Mouse (Mus musculus): ENCODE results near the gene Zbtb20. TPM values are rescaled to one million over a fixed set of nuclear protein-coding genes. Genes with fewer than 3 reads are reported as not detected.

Gene Zbtb20
- polyA plus RNA-seq, 2 experiments: 0.40 to 2.2 TPM

DNA sequence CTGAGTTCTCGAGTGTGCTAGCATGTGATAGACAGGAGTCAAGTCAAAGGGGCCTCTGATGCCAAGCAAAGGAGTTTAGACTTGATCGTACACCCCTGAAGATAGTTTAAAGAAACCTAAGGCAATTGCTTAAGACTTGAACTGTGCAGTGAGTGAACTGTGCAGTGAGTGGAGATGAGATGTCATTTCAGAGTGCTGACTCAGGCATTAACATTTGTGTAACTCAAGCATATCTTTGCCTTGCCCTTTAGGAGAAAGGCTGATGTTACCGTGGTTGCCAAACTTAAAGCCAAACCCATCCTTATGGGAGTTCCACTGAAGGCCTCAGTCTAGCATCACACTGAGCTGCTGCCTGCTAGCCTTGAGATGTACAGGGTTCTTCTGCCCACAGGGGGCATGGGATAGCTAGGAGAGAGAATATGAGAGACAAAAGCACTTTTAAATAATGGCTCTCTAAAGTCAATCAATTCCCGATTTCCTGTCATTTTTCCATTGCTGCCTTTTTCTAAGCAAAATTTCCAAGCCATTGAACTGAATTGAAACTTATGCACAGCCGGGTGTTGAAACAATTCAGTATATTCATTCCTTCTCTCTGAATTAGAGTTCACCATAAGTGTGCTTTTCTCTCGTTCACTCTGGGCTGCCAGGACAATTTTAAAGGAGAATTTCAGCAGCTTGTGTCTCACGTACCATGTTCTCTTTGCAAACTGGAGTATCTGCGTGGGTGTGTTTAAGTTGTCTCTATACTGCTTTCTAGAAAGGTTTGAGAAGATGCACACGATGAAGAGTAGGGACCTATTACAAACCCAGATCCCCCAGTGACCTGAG, 590.5 kb downstream of the Zbtb20 start:
- H3K4me2 ChIP-seq (ENCODE audit: low read depth): no peak overlapping the region

DNA sequence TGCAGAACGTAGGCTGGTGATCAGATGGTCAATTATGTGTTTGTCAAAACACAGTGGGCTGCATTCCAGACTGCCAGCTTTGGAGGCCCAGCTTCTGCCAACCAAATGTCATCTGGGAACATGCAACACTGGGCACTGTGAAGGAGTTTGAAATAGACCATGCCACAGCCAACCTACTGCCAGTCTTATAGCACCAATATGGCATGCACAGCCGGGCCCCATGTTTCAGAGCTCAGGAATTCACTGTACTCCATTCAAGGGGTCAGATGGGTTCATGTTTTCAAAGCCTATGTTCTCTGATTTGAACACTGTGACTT, 591.0 kb downstream of the Zbtb20 start:
- WGBS (ENCODE audit: insufficient replicate concordance): 54% methylated on average over 2 of the region's 2 CpGs
- H3K4me1 ChIP-seq (replicated peaks; ENCODE audit: control insufficient read depth in 2 of 2, insufficient read depth in 2 of 2, low read length in 1 of 2): no peaks in the 10 kb centered on the region
- no peaks in the 10 kb centered on the region for H3K9me3 ChIP-seq (ENCODE audit: control insufficient read depth, low read length)
- no peak overlapping the region for H3K4me2 ChIP-seq (ENCODE audit: low read depth)
- H3K27me3 ChIP-seq (ENCODE audit: control insufficient read depth, insufficient read depth, low read length): no peaks in the 10 kb centered on the region
- ATAC-seq (ENCODE audit: insufficient read depth): no peak
- H3K27ac ChIP-seq: no peak overlapping the region
- no peak overlapping the region for H3K9ac ChIP-seq (replicated peaks)
- TF ChIP-seq CTCF (IDR thresholded peaks at IDR 0.05; ENCODE audit: low read depth) (no peak), EP300 (IDR thresholded peaks at IDR 0.05; ENCODE audit: low read depth) (no peak)
- H3K36me3 ChIP-seq (replicated peaks; ENCODE audit: control insufficient read depth, insufficient read depth, low read depth): no peaks in the 10 kb centered on the region
- no peak for DNase-seq (ENCODE audit: low read depth in 3 of 3, low spot score in 3 of 3)
- no peak overlapping the region for H3K4me3 ChIP-seq (ENCODE audit: insufficient read depth in 1 of 2, low read depth in 2 of 2, low read length in 2 of 2)

More for the DNA sequence above, 590.5 kb downstream of the Zbtb20 start:
- no peak overlapping the region for H3K27ac ChIP-seq
- DNase-seq (ENCODE audit: low read depth in 3 of 3, low spot score in 3 of 3): no peak
- ATAC-seq (ENCODE audit: insufficient read depth): no peak
- no peak overlapping the region for H3K9ac ChIP-seq (replicated peaks)
- no peaks in the 10 kb centered on the region for H3K27me3 ChIP-seq (ENCODE audit: control insufficient read depth, insufficient read depth, low read length)
- 66% methylated on average over 9 of the region's 9 CpGs for WGBS (ENCODE audit: insufficient replicate concordance)
- no peaks in the 10 kb centered on the region for H3K36me3 ChIP-seq (replicated peaks; ENCODE audit: control insufficient read depth, insufficient read depth, low read depth)
- no peak overlapping the region for H3K4me3 ChIP-seq (ENCODE audit: insufficient read depth in 1 of 2, low read depth in 2 of 2, low read length in 2 of 2)
- no peaks in the 10 kb centered on the region for H3K4me1 ChIP-seq (replicated peaks; ENCODE audit: control insufficient read depth in 2 of 2, insufficient read depth in 2 of 2, low read length in 1 of 2)
- H3K9me3 ChIP-seq (ENCODE audit: control insufficient read depth, low read length): no peaks in the 10 kb centered on the region
- no peak for TF ChIP-seq EP300 (IDR thresholded peaks at IDR 0.05; ENCODE audit: low read depth)
- TF ChIP-seq CTCF (IDR thresholded peaks at IDR 0.05; ENCODE audit: low read depth): no peak

DNA sequence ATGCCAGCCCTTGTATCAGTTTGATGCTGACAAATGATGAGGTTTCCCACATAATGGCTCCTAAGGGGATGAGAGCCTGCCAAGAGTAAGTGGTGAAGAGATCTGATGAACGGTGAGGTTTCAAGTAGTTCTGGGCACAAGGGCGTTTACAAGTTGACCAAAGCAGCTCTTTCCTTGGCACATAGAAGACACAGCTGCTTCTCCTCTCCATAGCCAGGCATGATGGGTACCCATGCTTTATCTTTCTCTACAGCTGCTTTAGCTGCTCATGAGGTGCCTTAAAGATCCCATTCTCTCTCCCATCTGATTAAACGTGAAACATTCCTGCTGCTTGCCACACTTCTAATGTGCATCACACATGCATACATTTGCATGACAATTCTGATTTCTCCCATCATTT, 595.4 kb downstream of the Zbtb20 start:
- no peaks in the 10 kb centered on the region for H3K27me3 ChIP-seq (ENCODE audit: control insufficient read depth, insufficient read depth, low read length)
- TF ChIP-seq CTCF (IDR thresholded peaks at IDR 0.05; ENCODE audit: low read depth): no peak
- TF ChIP-seq EP300 (IDR thresholded peaks at IDR 0.05; ENCODE audit: low read depth): no peak
- H3K4me1 ChIP-seq (replicated peaks; ENCODE audit: control insufficient read depth in 2 of 2, insufficient read depth in 2 of 2, low read length in 1 of 2): no peaks in the 10 kb centered on the region
- H3K4me2 ChIP-seq (ENCODE audit: low read depth): no peak overlapping the region
- WGBS (ENCODE audit: insufficient replicate concordance): 62% methylated on average over 3 of the region's 3 CpGs
- no peaks in the 10 kb centered on the region for H3K36me3 ChIP-seq (replicated peaks; ENCODE audit: control insufficient read depth, insufficient read depth, low read depth)
- H3K9ac ChIP-seq (replicated peaks): no peak overlapping the region
- no peak for ATAC-seq (ENCODE audit: insufficient read depth)
- no peak for DNase-seq (ENCODE audit: low read depth in 3 of 3, low spot score in 3 of 3)
- no peaks in the 10 kb centered on the region for H3K9me3 ChIP-seq (ENCODE audit: control insufficient read depth, low read length)
- no peak overlapping the region for H3K4me3 ChIP-seq (ENCODE audit: insufficient read depth in 1 of 2, low read depth in 2 of 2, low read length in 2 of 2)
- H3K27ac ChIP-seq: no peak overlapping the region

DNA sequence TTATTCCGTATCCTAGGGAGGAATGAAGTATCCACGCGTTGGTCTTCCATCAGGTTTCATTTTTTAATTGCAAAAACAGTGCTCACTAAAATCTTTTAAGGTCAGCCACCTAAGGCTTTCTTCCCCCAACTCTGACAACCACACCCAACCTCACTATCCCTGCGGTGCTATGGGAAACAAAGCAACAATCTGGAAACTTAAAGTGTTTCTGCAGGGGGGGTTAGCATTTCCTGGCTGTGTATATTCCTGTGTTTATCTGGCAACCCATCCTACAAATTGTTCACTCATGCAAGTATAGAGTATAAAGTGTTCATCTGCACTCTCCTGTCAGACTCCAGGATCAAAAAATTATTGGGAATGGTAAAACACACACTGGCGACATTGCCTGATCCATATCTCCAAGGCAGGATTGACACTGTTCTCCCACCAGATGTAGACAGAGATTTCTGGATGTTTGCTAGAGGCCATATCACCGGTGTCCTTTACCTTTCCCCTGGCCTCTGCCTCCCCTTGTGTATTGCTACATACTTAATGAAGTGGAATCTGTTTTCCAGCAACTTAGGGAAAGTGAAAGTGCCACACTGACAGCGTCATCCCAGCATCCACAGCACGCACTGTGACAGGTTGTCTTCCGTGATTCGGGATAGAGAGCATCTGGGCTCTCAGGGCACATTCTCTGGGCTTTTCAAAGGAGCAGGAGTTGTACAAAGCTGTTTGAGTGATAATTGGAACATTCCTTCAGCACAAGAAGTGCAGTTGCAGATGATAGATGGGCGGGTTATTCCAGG, 599.5 kb downstream of the Zbtb20 start:
- no peak for DNase-seq (ENCODE audit: low read depth in 3 of 3, low spot score in 3 of 3)
- H3K4me3 ChIP-seq (ENCODE audit: insufficient read depth in 1 of 2, low read depth in 2 of 2, low read length in 2 of 2): no peak overlapping the region
- H3K9ac ChIP-seq (replicated peaks): no peak overlapping the region
- no peak for ATAC-seq (ENCODE audit: insufficient read depth)
- no peaks in the 10 kb centered on the region for H3K36me3 ChIP-seq (replicated peaks; ENCODE audit: control insufficient read depth, insufficient read depth, low read depth)
- H3K27me3 ChIP-seq (ENCODE audit: control insufficient read depth, insufficient read depth, low read length): no peaks in the 10 kb centered on the region
- TF ChIP-seq CTCF (IDR thresholded peaks at IDR 0.05; ENCODE audit: low read depth) (no peak), EP300 (IDR thresholded peaks at IDR 0.05; ENCODE audit: low read depth) (no peak)
- H3K4me1 ChIP-seq (replicated peaks; ENCODE audit: control insufficient read depth in 2 of 2, insufficient read depth in 2 of 2, low read length in 1 of 2): no peaks in the 10 kb centered on the region
- no peak overlapping the region for H3K4me2 ChIP-seq (ENCODE audit: low read depth)
- no peak overlapping the region for H3K27ac ChIP-seq
- WGBS (ENCODE audit: insufficient replicate concordance): 73% methylated on average over 11 of the region's 11 CpGs
- H3K9me3 ChIP-seq (ENCODE audit: control insufficient read depth, low read length): no peaks in the 10 kb centered on the region

DNA sequence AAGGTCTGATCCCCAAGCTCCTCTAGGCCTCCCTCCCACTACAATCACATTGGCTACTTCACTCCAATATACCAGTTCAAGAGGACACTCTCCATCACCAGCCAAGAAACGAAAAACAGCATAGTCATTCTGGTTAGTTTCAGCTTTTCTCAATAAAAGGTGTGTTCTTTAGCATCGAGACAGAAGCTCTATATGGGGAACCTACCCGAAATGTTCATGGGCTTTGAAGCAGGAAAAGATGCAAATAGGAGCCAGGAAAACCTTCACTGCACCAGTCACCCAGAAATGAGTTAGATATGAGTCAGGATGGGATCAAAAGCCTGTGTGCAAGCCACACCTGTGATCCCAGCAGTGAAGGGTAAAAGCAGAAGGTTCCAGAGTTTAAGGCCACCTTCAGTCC, 601.2 kb downstream of the Zbtb20 start:
- TF ChIP-seq CTCF (IDR thresholded peaks at IDR 0.05; ENCODE audit: low read depth) (no peak), EP300 (IDR thresholded peaks at IDR 0.05; ENCODE audit: low read depth) (no peak)
- Histone ChIP-seq H3K9me3 (ENCODE audit: control insufficient read depth, low read length) (no peaks in the 10 kb centered on the region), H3K4me2 (ENCODE audit: low read depth) (no peak overlapping the region), H3K9ac (replicated peaks) (no peak overlapping the region), H3K27me3 (ENCODE audit: control insufficient read depth, insufficient read depth, low read length) (no peaks in the 10 kb centered on the region), H3K36me3 (replicated peaks; ENCODE audit: control insufficient read depth, insufficient read depth, low read depth) (no peaks in the 10 kb centered on the region), H3K27ac (no peak overlapping the region), H3K4me3 (ENCODE audit: insufficient read depth in 1 of 2, low read depth in 2 of 2, low read length in 2 of 2) (no peak overlapping the region), H3K4me1 (replicated peaks; ENCODE audit: control insufficient read depth in 2 of 2, insufficient read depth in 2 of 2, low read length in 1 of 2) (no peaks in the 10 kb centered on the region)
- ATAC-seq (ENCODE audit: insufficient read depth): no peak
- 57% methylated on average over 3 of the region's 3 CpGs for WGBS (ENCODE audit: insufficient replicate concordance)
- no peak for DNase-seq (ENCODE audit: low read depth in 3 of 3, low spot score in 3 of 3)

Data from liver, embryonic 14.5 days (tissue).